Mouse (Mus musculus): ENCODE results near the gene Lrrc27.
A peak's percentile ranks its signal among the peaks of the same experiment; 100 is the strongest.

Lrrc27 gene

DNA sequence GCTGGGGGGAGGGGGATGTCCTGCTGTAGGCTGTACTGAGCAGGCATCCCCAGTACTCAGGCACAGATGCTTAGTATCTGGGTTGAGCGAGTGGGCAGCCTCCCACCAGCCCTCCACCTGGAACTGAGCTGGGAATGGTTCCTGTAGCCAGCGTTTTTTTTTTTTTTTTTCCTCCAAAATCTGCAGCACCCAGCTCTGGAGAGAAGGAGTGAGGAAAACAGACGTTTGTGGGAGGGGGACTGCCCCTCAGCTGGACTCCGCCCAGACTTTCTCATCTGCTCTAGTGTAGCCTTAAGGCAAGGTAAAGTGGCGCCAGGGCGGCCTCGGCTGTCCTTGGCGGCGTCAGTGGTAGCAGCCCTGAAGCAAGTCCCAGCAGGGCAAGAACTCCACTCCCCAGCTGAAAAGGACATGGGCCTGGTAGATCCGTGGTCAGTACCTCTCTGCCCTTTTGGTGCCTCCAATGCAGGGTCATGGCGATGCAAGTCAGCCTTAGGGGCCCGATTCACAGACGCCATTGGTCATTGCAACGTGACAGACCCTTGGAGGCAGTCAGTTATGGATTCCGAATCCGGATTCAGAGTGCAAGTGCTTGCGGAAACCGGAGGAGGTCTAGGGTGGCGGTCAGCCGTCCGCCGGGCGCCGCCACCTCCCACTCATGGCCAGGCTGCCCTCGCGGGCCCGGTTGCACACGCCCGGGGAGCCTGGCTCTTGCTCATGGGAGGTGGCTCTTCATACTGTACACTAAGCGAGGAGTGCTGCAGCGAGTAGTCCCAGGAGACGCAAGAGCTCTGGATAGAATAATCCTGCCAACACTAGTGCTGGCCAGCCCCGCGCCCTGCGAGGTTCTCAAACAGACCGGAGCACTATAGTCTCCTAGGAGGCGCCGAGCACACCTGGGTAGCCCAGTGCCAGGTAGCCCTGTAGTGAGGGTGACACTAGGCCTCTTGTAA lies 34.4 kb downstream of the Lrrc27 start:
- peak; percentile 44 for DNase-seq

DNA sequence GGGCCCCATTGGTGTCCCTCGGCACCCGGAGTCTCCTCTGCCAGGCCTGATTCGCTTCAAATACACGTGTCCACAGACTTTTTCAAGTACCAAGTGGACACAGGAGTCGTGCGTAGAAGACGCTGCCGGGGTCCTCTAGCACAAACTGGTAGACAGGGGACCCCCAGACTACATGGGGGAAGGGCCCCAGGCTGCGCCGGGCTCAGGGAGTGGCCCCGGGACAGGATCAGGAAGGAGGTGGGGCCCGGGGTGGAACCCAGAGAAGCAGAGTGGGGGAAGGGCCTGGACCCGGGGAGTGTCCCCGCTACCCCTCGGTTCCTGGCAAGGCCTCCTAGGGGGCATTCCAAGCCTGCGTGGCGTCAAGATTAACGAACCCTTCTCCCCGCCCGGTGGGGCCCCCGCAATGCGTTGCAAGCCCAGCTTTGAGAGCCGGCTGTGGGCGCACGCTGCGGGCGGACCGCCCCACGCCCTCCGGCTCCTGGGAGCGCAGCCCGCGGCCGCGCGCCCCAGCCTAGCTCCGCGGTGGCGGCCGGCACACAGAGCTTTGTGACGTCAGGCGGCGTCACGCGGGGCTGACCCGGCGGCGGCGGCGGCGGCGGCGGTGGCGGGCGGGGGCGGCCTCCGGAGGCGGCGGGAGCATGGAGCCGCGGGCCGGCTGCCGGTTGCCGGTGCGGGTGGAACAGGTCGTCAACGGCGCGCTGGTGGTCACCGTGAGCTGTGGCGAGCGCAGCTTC lies 35.3 kb downstream of the Lrrc27 start, which contains the start of gene Pwwp2b:
Pwwp2b (plus strand) TSS at position 602 of the 734 bp plus-strand sequence.
- DNase-seq = peak; percentile 71

DNA sequence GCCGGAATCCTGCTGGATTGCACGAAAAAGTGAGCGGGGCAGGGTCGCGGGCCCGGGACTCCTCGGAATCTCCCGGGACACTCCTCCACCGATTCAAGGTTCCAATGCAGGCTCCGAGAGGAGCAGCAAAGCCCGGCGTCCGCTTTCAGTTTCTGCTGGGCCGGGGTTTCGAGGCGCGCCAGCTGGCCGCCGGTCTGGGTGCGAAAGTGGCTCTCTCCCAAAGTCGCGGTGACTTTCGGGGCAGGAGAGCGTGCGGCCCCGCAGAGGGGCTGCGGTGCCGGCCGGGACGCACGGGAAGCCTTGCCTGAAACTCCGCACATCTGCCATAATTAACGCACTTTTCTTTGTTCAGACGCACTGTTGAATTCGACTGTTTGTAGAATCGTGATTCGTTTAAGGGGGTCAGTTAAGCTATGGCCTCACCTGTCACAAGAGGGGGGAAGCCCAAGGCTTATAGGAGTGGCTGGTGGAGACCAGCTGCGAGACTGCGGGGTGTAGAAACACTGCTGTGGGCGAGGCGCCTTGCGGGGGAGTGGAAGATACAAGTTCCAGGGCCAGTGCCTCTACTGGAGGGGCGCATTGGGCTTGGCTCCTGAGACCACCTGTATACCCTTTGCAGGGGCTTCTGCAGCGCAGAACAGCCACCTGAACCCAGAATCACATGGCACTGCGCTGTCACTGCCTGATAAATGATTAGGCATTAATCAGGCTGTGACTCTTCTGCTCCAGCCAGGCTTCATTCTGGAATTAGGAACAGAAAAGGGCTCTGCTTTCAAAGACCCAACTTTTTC lies 36.0 kb downstream of the Lrrc27 start:
- DNase-seq = no peak

DNA sequence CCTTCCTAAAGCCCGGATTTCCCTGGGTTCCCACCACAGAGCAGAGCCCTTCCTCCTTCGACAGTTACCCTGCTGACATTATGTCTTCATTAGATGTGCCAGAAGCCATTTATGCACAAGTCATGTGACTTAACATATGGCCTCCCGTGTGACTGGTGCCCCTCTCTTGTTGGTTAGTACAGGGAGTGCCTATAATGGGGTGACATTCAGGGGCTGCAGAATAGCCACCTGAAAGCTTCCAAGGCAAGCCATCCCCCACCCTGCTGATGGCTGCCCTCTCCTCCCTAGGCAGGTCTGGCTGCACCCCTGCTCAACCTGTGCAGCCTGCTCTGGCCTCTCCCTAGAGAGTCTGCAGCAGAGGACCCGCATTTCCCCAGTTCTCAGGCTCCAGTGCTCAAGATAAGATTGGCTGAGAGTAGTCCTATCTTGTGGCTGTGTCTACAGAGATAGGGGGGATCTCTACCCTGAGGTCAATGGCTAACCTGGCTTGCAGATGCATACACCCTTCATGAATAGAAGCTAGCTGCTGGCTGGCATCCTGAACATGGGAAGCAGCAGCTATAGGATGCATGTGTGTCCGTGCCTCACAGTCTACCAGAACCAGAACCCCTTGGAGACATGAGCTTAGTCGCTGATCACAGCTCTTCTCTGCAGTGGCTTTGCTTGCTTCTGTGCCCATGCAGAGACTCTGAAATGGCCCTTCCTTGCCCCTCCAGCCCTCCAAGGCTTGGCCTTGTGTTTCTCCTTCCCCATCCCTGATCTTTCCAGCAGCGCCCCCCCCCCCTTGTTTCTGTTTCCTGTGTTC lies 36.8 kb downstream of the Lrrc27 start:
- DNase-seq = no peak

DNA sequence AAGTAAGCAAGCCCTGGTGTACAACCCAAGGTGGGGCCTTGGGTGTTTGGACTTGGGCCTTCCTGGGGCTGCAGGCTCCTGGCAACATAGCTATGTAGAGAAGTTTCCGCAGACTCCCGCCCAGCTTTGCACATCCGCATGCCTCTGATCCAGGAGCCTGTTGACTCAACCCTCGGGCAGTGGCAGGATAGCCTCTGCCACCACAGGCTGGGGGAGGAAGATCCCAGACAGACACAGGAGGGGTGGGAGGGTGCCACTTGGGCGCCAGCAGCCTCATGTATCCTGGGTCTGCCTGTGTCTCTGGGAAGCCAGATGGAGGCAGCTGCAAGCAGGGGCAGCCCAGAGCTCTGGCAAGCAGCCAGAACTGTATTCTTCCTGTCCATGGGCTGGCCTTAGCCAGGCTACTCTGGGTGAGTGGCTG lies 39.1 kb downstream of the Lrrc27 start:
- DNase-seq = no peak

DNA sequence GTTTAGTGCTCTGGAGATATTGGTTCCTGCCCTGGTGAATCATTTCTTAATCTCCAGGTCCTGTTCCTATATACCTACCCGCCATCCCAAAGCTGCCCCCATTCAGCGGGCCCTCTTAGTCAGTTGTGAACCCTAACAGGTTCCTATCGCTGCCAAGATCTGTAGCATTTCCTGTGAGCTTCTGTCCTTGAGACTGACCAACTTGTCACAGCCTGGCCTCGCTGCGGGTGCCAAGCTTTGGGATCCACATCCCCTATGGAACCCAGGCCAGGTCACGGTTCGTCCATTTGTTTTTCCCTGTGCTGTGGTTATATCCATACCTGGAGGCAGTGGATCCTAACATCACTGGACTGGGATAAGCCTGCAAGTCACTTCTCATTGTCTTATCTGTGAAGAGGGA lies 39.8 kb downstream of the Lrrc27 start:
- DNase-seq = no peak

DNA sequence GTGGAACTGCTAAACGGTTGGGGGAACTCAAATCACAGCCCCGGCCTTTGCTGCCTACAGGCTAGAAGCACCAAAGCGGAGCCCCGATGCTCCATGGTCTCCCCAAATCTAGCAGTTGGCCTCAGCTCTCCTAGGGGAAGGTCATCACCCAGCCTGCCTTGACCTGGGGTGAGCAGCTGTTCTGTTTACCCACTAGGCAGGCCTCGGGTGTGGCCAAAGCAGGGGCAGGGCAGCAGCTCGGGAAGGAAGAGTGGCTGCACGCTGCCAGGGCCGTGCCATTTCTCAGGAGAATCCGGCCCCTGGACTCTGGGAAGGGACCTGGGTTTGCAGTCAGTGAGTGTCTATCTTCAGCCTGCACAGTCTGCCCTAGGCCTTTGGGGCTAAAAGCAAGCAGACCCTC lies 40.2 kb downstream of the Lrrc27 start:
- no peak for DNase-seq

DNA sequence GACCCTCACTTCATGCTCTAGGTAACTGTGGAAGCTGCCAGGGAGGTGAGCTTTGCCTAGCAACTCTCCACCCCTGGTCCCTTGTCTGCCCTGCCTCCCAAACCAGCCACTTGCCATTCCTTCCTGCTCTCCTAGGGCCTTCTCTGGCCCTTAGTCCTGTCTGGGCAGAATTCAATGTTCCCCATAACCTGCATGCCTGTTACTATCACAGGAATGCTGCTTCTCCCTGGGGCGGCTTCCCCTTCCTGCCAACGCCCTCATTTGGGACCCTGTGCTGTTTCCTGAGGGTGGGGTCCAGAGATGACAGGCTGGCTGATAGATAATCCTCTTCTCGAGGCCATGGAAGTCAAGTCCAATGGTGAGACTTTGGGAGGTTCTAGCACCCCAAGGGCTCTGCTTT lies 40.7 kb downstream of the Lrrc27 start:
- no peak for DNase-seq

DNA sequence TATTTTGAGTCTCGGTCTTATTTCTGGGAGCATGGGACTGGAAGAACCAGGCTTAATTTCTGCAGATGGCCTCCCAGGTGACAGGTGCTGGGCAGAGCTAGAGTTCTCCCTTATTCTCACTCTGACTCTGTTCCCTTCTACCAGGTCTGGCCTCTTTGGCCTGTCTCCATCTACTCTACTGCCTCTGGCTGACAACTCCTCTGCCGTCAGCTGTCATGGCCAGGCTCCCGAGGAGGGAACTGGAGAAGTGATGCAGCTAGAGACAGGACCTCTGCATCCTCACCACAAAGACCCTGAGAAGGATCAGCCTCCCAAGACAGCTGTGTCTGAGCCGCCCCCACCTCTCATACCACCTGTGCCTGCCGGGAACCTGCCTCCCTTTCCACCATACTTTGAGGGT lies 41.8 kb downstream of the Lrrc27 start:
- DNase-seq = no peak

DNA sequence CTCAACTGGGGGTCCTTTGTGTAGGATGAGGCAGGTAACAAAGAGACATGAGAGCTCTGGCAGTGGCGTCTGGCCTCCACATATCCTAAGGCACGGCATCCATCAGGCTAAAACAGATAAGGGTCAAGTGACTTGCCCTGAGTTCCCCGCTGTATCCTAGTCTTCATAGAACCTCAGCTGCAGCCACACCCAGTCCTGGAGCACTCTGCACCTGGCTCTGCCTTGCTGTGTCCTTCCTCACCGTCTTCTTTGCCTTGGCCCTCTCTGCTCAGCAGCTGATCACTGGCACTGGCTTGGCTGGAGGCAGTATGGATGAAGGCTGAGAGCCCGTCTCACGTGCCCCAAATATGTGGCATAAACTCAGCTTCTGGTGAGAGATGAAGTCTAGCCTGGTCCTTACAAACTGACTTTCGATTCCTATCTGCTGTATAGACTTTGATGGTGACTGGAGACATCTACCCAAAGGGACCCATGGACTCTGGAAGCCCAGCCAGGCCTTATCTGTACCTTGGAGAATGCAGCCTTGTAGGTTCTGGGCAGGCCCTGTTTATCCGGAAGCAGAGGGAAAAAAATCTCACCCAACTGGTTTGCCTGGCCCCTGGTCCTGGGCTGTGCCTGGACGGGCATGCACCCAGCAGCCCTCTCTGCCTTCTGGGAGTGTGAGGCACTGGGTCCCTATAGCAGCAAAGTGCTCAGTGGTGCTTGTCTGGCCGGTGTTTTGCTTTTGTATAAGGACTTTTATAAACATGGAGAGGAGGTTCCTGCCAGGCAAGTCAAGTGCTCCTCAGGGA lies 45.2 kb downstream of the Lrrc27 start:
- no peak for DNase-seq

DNA sequence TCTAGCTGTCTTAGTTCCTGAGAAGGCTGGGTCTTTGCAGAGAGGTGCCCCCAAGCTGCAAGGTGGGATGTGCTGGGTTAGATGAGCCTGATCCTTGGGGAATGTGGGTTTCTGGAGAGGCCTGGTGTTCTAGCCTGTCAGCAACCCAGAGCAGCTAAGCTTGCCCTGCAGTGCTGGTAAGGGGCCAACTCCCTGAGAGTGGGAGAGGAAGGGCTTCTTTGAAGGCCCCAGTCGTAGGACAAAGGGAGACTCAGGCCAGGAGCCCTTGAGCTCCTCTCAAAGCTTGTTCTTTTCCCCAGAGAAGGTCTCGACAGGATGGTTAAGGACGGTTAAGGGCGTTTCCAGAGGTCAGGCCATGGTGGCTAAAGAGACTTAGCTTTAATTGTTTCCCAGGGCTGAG lies 51.5 kb downstream of the Lrrc27 start:
- no peak for DNase-seq

DNA sequence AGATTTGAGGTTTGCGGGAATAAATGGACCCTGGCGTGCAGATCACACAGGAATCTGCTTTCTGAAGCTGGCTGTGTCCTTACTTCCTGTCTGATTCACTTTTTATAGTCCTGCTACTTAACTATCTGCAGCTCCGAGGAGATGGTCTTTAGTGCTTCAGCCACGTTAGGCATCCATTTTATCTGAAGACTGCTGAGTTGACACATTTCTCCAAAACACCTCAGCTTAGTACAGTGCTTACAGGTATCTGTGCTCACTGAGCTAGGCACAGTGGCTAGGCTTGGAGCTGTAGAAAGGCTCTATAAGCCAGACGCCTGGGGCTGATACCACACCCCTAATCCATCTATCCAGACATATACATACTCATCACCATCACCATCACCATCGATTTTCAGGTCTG lies 52.8 kb downstream of the Lrrc27 start:
- DNase-seq = no peak

DNA sequence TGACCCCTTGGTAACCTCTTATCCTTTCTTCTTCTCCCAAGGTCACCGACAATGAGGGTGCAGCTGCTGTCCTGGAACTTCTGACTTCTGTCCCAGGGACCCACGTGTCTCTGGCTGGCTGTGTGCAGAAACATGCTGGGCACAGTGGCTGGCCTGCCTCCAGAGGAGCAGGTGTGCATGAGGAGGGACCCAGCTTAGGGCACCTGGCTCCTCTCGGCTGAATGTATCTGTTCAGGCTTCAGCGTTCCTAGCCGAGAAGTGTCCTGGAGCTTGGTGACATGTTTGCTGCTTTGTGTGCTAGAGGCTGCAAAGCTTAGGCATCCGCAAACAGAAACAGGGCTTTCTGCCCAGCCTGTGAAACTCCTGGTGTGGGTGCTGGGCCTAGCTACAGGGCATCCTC lies 53.6 kb downstream of the Lrrc27 start:
- peak; percentile 67 for DNase-seq

DNA sequence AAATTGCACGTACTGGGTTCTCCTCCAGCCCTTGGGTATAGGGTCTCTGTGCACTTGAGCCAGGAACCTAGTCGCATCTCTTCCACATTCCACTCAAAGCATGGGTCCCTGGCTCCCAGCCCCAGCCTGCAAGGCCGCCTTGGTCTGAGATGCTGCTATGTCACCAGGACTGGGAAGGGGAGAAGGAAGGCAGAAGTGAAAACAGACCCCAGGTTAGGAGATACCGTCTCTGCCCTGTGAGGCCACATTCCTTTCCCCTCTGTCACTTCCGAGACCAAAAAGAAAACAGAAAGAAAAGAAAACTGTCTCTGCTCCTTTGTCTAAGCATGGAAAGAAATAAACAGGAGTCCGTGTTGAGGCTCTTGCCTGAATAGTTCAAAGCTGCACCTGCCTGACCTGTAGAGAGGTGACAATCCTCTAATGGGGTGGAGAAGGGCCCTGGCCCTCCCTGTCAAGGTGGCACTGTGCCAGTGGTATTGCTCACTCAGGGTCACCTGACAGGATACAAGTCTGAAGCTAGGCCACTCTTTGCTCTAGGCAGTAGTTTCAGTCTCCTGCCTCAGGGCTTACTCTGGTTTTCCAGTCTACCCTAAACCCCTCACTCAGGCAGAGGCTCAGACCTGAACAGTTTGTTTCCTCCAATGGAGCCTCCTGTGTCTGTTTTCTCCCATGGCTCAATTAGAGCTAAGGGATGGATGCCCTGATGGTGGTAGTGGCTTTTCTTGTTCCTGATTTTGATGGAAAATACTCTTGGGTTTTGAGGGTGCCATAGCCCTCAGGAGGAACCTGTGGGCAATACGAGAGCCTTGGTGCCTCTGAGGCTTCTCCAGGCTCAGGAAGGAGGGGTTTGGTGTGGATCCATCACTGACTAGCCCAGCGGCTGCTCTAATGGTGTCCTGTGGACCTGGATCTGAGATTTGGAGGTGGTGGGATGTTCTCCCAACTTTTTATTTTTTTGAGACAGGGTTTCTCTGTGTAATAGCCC lies 54.4 kb downstream of the Lrrc27 start:
- DNase-seq = no peak

DNA sequence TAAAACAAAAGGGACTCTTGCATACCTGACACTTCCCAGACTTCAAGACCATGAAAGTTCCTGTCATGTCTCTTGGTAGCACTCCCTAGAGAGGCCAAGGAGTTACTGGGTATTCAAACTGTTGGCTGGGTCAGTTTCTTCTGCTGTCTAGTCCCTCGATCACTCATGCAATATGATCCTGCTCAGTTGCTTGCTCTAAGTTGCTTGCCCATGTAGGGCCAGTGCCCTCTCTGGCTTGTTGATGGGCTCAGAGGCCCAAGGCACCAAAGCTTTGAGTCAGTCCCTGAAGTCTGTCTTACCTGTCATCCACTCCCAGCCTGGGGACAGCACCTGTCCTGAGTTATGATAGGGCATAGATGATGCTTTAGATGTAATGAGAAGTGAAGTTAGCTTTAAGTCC lies 58.0 kb downstream of the Lrrc27 start:
- DNase-seq = no peak

DNA sequence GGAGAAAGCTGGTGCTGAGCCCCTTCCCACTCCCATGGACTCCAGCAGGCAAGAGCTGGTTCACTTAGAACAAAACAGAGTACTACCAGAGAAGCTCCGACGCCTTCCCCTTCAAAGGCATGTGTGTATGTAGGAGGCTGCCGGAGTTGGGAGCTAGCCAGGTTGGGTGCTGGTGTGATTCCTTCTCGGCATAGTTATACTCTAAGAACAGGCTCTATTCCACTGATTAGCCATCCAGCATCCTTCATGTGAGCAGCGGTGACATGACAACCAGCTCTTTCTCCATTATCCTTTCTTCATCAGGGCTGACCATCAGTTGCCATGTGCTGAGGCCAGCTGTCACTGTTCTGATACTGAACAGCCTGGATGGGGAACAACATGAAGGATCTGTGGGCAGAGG lies 59.1 kb downstream of the Lrrc27 start:
- DNase-seq = no peak

DNA sequence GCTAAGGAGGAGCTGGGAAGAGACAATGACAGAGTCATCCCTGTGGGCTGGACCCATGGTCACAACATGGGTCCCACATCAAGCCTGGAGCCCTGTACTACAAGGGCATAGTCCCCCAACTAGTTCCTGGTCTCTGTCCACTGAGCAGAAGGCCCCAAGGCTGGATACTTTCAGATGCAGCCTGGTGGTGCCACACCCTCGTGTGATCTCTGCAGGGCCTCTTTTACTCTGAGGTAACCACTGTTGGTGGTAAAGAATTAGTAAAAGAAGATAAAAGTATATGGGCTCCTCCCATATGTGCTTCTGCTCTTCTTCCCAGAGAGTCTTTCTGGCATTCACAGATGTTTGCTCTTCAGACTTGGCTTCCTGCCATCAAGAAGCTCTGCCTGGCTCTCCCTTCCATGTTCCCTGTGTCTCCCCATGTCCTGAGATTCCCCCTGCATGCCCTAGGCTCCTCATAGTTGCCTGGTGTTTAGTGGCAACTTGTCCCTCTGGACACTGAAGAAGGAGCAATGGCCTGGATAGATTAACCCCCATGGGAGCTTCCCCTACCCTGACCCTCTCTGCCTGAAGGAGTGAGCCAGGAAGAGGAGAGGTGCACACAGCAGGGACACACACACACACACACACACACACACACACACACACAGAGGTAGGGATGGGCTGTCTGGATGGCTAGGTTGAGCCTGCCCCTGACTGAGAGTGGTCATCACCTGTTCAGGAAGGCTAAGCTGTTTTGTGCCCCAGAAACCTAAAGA lies 60.0 kb downstream of the Lrrc27 start:
- no peak for DNase-seq

DNA sequence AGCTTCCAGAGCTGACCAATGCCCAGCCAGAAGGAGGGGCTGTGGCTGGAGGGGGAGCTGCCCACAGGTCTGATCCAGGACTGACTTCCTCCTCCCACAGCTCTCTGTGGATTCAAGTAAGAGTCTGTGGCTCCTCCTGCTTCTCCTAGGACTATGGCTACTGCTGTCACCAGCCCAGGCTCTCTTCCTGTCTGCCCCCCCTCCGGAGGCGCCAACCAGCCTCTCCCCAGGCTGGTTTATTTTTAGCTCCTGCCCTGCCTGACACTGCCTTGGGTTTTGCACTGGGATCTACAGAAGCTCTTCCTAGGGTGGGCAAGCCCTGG lies 60.6 kb downstream of the Lrrc27 start:
- no peak for DNase-seq

DNA sequence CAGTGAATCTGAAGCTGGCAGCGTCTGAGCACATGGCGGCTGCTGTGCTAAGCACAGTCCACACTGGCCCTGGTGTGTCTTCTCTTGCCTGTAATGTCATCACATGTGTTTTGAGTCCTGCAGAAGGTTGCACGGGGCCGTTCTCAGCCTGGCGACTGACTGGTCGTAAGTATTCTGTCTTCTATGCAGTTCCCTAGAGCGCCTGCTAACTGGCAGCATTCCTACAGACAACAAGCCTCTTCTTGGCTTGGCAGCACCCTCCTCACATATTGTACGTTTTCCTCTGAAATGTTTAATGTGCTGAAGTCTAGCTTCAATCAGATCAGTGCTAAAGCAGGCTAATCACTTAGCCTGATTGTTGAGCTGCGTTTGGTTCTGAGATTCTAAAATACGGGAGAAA lies 62.8 kb downstream of the Lrrc27 start:
- no peak for DNase-seq

DNA sequence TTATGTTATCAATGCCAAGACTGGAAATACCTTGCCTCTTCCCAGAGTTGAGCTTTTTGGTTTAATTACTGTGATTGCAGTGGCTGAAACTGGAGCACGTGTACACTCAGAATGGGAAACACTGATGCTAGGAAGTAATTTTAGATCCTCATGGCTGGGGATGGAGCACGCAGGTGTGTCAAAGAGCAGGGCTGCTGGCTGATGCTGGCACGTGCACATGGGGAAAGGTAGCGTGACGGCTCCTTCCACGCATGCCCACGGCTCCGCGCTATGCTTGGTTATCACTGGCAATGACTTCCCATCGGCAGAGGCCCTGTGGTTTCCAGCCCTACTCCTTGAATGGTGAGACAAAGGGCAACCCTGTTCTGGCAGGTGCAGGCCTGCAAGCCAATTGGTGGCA lies 63.4 kb downstream of the Lrrc27 start:
- no peak for DNase-seq
